Mouse (Mus musculus): ENCODE measurements around the gene Sfta2.

Sfta2 gene

DNA sequence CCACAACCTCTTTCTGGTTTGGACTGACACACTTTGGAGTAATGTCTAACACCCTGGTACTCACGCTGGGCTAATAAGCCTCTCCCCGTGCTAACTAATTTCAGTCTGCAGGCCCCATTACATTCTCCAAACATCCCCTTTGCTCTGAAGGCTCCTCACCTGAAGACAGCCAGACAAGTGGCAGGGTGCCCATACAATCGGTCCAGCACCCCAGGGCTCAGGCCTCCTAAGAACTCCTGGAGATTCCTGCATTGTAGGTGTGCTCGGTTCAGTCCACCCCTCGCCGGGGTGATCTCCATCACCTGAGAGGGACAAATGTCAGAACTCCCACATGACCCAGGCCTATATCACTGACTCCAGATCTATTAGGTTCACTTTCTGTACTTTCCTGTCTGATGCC, 71.2 kb downstream of the Sfta2 start:
- CTCF ChIA-PET = no interaction called here

DNA sequence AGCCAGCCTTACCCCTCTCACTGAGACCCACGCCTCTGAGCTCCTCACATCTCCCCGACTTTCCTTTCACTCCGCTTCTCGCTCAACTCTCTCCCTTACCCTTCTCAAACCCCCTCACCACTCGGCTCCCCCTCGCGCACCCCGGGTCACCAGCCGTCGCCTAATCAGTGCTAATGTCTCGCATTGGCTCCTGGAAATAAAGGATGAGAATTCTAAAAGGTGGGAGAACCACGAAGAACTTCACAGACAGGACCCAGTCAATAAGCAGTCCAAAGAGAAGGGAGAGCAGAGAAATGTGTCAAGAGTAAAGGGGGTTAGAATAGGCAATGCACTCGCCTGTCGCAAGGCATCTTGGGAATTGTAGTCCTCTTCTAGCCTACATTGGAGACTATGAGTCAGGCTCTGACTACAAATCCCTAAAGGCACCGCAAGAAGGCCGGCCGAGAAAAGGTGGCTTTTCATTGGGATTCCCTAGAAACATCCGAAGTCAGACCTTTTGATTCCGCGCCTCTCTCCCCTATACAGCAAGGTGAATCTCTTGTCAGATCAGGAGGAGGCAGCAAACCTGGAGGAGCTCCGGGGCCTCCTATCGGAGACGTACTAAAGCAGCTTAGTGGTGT, 72.2 kb downstream of the Sfta2 start, which contains the start of gene Gtf2h4:
Gene Gtf2h4, minus strand, starts transcription at position 324 of the 620 bp plus-strand sequence.
- CTCF ChIA-PET = no interaction called here

DNA sequence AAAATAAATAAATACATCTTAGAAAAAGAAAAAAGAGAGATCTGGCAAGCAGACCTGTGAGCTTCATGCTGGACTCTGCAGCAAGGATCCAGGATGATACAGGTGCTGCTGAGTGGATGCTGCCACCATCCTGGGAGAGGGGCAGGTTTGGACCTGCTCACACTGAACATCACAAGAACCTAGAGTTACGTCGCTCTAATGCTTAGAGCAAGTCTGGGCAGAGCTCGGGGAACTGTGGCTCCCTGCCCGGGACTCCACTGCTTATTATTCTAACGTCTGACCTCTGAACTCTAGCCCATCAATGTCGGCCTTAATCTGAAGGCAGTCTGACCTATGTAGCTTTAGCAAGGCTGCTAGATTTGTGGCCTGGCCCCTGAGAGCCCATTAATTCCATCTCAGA, 79.2 kb downstream of the Sfta2 start:
- CTCF ChIA-PET = no interaction called here

DNA sequence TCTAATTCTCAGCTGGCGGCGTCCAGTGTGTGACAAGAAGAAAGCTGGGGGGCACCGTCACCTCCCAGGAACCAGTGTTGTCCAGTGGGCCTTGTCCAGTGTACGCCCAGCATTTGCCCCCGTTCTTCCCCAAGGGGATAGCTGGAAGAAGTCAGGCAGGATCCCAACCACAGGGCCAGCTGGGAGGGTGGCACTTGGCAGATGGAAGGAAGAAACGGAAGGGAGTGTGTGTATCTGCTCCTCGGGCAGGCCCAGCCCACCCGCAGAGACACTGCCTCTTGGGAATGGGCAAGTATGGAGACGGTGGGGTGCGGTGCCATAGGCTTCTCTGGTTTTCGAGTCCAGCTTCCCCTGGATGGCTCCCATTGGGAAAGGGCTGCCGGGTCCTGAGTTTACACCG, 80.6 kb downstream of the Sfta2 start:
- CTCF ChIA-PET = no interaction called here

DNA sequence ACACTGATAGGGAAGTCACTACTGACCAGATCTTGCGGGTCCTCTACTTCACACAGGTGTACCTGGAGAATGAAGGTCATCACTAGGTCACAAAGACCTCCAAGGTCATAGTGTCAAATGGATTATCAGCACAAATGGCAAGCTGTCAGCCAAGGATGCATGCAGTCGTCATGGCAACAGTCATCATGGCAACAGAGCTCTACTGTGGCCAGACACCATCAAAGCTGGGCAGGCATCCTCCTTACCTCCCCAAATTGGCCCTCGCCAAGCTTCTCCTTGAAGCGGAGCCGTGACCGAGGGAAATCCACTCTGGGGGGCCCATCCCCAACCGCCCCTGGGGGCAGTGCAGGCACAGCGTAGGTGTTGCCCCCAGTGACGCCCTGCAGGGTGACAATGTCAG, 83.7 kb downstream of the Sfta2 start:
- CTCF ChIA-PET = no interaction called here

DNA sequence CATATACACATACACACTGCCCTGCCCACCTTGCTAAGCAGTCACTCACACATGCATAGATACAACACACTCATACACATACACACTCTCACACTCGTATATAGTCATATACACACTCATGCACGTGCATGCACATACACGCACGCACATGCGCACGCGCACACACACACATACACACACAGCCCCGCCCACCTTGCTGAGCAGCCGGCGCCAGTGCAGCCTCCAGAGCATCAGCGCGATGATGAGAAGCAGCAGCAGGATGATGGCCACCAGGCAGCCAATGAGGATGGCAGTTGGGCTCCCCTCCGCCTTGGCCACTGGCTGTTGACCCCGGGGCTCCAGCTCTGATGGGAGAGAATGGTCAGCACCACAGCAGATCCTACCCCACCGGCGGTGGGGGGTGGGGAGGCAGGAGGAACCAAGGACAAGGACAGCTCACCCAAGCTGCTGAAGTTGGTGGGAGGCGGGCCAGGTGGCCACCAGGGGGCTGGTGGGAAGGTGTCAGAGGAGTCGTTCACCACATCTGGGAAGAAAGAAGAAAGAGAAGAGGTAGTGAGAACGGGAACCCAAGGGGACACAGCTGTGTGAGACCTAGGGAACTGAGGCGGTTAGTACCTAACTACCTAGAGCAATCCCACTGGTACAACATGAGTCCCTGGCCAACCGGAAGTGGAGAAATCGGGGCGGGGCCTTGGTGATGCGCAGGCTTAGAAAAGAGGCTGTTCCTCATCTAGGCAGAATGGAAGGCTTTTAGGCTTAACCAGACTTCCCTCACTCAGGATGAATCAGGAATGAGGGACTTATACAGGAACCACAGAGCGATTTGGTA, 87.2 kb downstream of the Sfta2 start:
- CTCF ChIA-PET = no interaction called here

DNA sequence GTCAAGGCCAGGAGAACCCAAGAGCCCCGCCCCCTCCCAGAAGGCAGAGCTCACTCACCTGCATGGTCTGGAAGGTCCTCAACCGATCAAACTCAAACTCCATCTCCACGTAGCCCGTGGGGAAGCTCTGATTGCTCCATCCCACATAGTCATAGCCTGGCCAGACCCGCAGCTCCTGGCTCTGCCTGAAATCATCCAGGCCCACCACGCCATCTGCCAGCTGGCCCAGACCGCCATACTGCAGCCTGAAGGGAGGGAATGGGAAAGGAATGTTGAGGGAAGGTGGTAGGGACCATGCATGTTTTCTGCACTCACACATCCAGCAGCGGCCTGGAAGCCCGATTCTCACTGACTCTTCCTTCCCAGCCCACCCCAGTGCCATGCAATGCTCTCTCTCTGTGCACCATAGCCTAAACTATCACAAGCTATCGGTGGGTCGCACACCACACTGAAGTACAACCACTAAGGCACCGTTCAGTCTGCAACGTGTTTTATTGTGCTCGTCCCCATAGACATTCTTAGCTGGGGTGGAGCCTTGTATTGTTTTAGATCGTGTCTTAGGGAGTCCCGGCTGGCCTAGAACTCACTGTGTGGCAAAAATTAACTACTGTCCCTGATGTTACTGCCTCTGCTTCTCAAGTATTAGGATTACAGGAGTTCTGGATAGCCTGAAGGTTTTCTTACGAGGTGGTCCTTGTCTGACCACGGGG, 88.7 kb downstream of the Sfta2 start:
- CTCF ChIA-PET = interaction anchor here (0.6 kb wide), 1 partner anchor 41 kb away, joined by 3 read pairs; no protein-coding TSS in a partner anchor

DNA sequence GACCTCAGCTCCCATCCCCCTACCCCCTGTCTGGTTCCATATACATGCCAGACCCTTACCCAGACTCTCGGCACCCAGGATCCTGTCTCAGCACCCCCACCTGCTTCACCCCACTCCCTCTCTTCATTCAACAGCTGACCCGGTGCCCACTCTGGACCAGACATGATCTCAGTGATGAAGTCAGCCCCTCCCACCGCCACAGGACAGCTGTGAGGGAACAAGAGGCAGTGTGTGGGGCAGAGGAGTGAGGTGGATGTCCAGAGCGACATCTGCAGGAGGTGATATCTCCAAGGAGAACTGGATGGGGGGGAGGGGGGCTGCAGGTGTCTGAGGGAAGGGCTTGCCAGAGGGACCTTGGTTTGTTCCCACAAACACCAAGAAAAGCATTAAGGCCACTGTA, 90.5 kb downstream of the Sfta2 start:
- CTCF ChIA-PET = interaction anchor here (0.7 kb wide), 1 partner anchor 285 kb away, joined by 3 read pairs; no protein-coding TSS in a partner anchor

DNA sequence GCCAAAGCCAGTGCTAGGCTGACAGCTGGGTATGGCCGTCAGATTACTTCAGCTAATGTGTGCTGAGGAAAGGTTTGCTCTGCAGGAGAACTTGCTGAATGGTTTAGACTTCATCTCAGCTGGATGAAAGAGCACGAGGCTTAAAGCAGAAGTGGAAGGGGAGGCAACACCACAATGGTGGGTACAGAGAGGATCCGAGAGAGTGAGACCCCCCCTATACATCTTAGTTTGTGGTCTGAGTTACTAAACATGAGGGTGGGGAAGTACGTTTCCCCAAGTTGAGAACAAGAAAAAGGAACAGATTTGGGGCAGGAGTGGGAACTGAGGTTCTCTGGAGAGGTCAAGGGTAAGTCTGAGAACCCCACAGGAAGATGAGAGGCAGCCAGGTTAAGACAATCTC, 91.0 kb downstream of the Sfta2 start:
- CTCF ChIA-PET = interaction anchor here (0.7 kb wide), 1 partner anchor 284 kb away, joined by 3 read pairs; no protein-coding TSS in a partner anchor

DNA sequence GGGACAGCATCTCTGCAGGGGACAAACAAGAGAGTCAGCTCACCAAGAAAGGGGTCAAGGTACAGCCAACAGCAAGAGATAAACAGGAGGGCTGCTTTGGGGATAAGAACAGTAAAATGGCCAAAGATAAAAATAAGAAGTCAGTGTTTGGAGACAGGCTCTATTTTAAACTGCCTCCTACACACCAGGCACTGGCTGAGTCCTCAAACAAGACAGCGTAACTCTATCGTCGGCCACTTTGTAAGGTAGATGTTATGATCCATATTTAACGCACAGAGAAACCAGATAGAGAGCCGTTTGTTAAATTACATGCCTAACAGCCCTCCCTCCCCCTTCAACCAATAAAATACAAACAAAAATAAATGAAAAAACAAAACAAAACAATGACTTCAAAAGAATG, 92.6 kb downstream of the Sfta2 start:
- CTCF ChIA-PET = interaction anchor here (0.5 to 0.7 kb wide), 2 partner anchors 12 to 838 kb away, joined by 6 read pairs; no protein-coding TSS in a partner anchor

DNA sequence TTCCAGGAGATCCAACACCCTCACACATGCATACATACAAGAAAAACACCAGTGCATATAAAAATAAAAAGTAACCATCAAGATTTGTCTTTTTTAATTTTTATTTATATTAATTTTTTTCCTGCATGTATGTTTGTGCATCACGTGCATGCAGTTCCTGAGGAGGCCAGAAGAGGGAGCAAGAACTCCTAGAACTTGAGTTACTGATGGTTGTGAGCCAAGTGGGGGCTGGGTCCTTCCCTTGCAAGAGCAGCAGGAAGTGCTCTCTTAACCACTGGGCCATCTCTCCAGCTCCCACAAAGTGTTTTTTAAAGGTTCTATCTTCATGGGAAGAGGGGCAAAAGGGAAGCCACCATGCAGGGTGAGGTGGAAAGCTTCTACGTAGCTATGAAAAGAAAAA, 93.9 kb downstream of the Sfta2 start:
- CTCF ChIA-PET = no interaction called here

DNA sequence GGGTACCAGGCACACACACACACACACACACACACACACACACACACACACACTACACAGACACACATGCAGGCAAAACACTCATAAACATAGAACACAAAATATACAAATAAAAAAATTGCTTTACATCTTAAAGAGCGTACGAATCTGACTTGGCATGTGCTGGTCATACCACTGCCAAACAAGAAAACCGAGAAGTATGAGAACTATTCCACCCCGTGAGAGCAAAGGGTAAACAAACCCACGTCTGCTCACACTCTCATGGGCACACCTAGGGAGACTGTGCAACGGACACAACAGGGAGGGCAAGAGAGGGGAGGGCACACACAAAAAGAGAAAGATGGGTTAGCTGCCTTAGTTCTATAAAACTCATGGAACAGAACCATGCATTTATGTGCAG, 95.3 kb downstream of the Sfta2 start:
- CTCF ChIA-PET = interaction anchor here (0.6 kb wide), 1 partner anchor 922 kb away, joined by 4 read pairs; no protein-coding TSS in a partner anchor

DNA sequence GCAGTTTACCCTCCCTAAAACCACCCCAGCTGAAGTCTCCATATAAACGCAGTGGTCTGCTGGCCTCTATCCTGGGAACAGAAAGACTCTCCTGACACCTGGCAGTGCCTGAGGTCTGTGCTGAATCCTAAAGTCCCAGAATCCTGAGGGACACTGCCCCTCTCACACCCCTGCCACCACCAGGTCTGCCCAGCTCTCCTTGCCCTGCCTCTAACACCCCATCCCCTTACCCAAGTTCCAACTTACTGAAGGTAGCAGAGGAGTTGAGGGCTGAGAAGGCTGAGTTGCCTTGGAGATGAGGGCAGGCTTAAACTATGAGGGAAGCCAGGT, 96.0 kb downstream of the Sfta2 start:
- CTCF ChIA-PET = no interaction called here

DNA sequence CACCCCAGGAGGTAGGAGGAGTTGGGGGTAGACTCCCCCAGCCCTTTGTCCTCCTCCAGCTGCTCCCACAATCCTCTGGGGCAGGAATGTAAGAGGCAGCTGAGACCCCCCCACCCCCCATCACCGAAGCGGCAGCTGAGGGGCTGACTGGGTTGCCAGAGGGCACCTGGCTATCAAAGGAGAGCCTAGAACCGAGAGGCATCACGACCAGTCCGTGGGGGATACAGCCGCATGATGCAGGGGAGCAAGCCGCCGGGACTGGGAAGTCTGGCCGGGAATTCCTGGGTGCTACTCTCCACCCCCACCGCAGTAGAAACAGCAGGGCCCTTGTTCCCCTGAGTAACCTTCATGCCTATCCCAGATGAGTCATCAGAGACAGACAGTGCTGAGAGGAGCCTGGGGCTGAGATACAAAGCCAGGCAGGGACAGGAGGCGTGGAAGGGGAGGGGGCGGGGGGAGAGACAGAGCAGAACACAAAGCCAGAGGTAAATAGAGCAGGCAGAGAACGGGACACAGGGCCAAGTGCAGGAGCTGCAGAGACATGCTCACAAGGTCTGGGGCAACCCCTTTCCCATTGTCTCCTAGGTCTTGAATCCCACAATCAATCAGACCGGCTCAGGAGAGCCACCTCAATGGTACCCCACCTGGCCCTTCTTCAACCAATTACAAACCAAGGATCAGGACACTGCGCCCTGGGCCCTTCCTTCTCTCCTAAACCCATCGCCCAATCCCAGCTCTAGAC, 96.6 kb downstream of the Sfta2 start:
- CTCF ChIA-PET = no interaction called here

DNA sequence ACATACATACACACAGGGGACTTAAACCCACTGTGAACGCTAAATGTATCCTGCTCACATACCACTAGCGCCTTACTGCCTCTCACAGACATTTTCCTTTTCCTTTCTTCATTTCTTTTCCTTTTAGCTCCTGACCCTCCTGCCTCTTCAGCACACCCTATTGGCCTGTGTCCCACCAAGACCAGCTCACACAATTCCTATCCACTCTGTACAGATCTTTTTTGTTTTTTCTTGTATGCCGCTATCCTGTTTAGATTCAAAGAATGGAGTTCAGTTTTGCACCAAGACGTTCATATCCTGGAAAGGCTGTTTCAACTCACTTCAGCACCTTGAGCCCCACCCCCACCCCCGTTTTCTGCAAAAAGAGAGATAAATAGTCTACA, 97.1 kb downstream of the Sfta2 start:
- CTCF ChIA-PET = no interaction called here

DNA sequence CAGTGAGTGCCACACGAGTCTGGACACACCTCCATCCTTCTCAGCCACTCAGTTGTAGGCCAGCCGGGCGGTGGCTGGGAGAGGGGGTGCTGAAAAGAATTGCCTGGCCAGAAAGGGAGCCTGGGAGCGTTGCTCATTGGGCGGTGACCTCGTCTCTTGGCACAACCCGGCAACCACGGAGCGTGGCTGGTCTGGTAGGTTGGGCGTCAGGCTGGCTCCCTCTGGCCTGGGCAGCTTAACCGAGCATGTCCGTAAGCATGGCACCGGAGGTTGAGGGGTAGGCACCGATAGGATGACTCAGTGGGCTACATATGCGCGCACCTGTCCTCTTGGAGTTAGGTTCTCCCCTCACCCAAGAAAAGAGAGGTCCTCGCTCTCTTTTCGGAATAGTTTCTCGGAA, 98.6 kb downstream of the Sfta2 start:
- CTCF ChIA-PET = no interaction called here
